Mouse (Mus musculus): ENCODE results near the gene Fxyd3. TPM values are rescaled to one million over a fixed set of nuclear protein-coding genes. Genes with fewer than 3 reads are reported as not detected.

Fxyd3 gene
- polyA plus RNA-seq, 1 experiment = 0.01 TPM

GRCm38 (mm10) chr7:31059108-31059507, 17.4 kb downstream of the Fxyd3 start, which contains the start of gene Lgi4:
TSS of gene Lgi4 (plus strand) at chr7:31059342.
- TF ChIP-seq MYOD1 (IDR thresholded peaks at IDR 0.05; ENCODE audit: control insufficient read depth in 1 of 3, insufficient read length in 2 of 3, low read depth in 2 of 3) = peak in 1 of 3 experiments; percentile 44
- TF ChIP-seq TCF12 (IDR thresholded peaks at IDR 0.05; ENCODE audit: insufficient read depth, poor library complexity, severe bottlenecking) = no peak
- H3K4me3 ChIP-seq = no peak within 1 kb of the TSS
- no peak within 1 kb of the TSS for H3ac ChIP-seq (ENCODE audit: control insufficient read depth, insufficient read length)
- H3K27me3 ChIP-seq (ENCODE audit: control insufficient read depth, insufficient read depth, insufficient read length) = no peaks in the 10 kb centered on the region
- no peaks in the 10 kb centered on the region for H3K79me2 ChIP-seq (ENCODE audit: control insufficient read depth, insufficient read depth)
- H3K36me3 ChIP-seq (ENCODE audit: control insufficient read depth, insufficient read depth) = no peaks in the 10 kb centered on the region
- H3K4me2 ChIP-seq (ENCODE audit: low read depth) = no peak within 1 kb of the TSS

DNA sequence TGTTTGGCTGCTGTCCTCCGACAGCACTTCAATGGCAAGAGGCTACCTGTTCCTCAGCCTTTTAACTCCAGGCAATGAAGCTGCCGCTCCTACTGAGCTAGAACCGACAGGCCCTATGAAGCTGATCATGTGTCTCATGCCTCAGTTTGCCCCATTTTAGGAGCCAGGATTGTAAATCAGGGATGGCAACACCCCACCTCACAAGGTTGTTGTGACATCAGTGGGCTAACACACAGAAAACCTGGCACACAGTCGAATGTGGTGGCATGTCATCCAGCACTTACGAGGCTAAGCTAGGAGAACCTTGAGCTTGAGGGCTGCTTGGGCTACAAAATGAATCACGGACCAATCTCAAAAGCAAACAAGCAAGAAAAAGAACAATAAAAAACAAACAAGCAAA, 18.3 kb downstream of the Fxyd3 start:
- H3K27me3 ChIP-seq (ENCODE audit: control insufficient read depth, insufficient read depth, insufficient read length) = no peaks in the 10 kb centered on the region
- TF ChIP-seq CEBPB (IDR thresholded peaks at IDR 0.05; ENCODE audit: insufficient read depth, poor library complexity, severe bottlenecking) (no peak), TCF12 (IDR thresholded peaks at IDR 0.05; ENCODE audit: insufficient read depth, poor library complexity, severe bottlenecking) (no peak), MYOD1 (IDR thresholded peaks at IDR 0.05; ENCODE audit: control insufficient read depth in 1 of 3, insufficient read length in 2 of 3, low read depth in 2 of 3) (no peak), MYOG (IDR thresholded peaks at IDR 0.05; ENCODE audit: control insufficient read depth in 1 of 3, insufficient read depth in 1 of 3, insufficient read length in 2 of 3, low read depth in 2 of 3) (no peak), TCF3 (IDR thresholded peaks at IDR 0.05; ENCODE audit: insufficient read length, low read depth) (no peak), MAX (IDR thresholded peaks at IDR 0.05; ENCODE audit: low read depth) (no peak), SRF (IDR thresholded peaks at IDR 0.05; ENCODE audit: control insufficient read depth, insufficient read length, low read depth) (no peak), USF1 (IDR thresholded peaks at IDR 0.05; ENCODE audit: low read depth) (no peak), POLR2AphosphoS2 (IDR thresholded peaks at IDR 0.05; ENCODE audit: insufficient read length, low read depth) (no peak), E2F4 (IDR thresholded peaks at IDR 0.05; ENCODE audit: insufficient read depth) (no peak), REST (IDR thresholded peaks at IDR 0.05; ENCODE audit: insufficient read depth, insufficient read length) (no peak), POLR2A (IDR thresholded peaks at IDR 0.05; ENCODE audit: insufficient read length, low read depth) (no peak)

GRCm38 (mm10) chr7:31057730-31058129, 18.8 kb downstream of the Fxyd3 start:
- H3K4me2 ChIP-seq (ENCODE audit: low read depth) = no peak overlapping the region
- H3K27me3 ChIP-seq (ENCODE audit: control insufficient read depth, insufficient read depth, insufficient read length) = no peaks in the 10 kb centered on the region
- no peak overlapping the region for H3ac ChIP-seq (ENCODE audit: control insufficient read depth, insufficient read length)
- H3K4me3 ChIP-seq = no peak overlapping the region
- no peaks in the 10 kb centered on the region for H3K79me2 ChIP-seq (ENCODE audit: control insufficient read depth, insufficient read depth)
- no peaks in the 10 kb centered on the region for H3K36me3 ChIP-seq (ENCODE audit: control insufficient read depth, insufficient read depth)
- TF ChIP-seq E2F4 (IDR thresholded peaks at IDR 0.05; ENCODE audit: insufficient read depth) (no peak), SRF (IDR thresholded peaks at IDR 0.05; ENCODE audit: control insufficient read depth, insufficient read length, low read depth) (no peak), MYOD1 (IDR thresholded peaks at IDR 0.05; ENCODE audit: control insufficient read depth in 1 of 3, insufficient read length in 2 of 3, low read depth in 2 of 3) (no peak), MAX (IDR thresholded peaks at IDR 0.05; ENCODE audit: low read depth) (no peak), REST (IDR thresholded peaks at IDR 0.05; ENCODE audit: insufficient read depth, insufficient read length) (no peak), POLR2AphosphoS2 (IDR thresholded peaks at IDR 0.05; ENCODE audit: insufficient read length, low read depth) (no peak), POLR2A (IDR thresholded peaks at IDR 0.05; ENCODE audit: insufficient read length, low read depth) (no peak), MYOG (IDR thresholded peaks at IDR 0.05; ENCODE audit: control insufficient read depth in 1 of 3, insufficient read depth in 1 of 3, insufficient read length in 2 of 3, low read depth in 2 of 3) (no peak), USF1 (IDR thresholded peaks at IDR 0.05; ENCODE audit: low read depth) (no peak), CEBPB (IDR thresholded peaks at IDR 0.05; ENCODE audit: insufficient read depth, poor library complexity, severe bottlenecking) (no peak)

More for the DNA sequence above, 18.3 kb downstream of the Fxyd3 start:
- H3K4me3 ChIP-seq = no peak overlapping the region
- H3K4me2 ChIP-seq (ENCODE audit: low read depth) = no peak overlapping the region
- no peaks in the 10 kb centered on the region for H3K79me2 ChIP-seq (ENCODE audit: control insufficient read depth, insufficient read depth)
- no peak overlapping the region for H3ac ChIP-seq (ENCODE audit: control insufficient read depth, insufficient read length)
- H3K36me3 ChIP-seq (ENCODE audit: control insufficient read depth, insufficient read depth) = no peaks in the 10 kb centered on the region

- no peaks in the 10 kb centered on the region for H3K36me3 ChIP-seq (ENCODE audit: control insufficient read depth, insufficient read depth)
- no peak within 1 kb of the TSS for H3K4me3 ChIP-seq
- H3K4me2 ChIP-seq (ENCODE audit: low read depth) = no peak within 1 kb of the TSS
- H3K27me3 ChIP-seq (ENCODE audit: control insufficient read depth, insufficient read depth, insufficient read length) = no peaks in the 10 kb centered on the region
- no peak within 1 kb of the TSS for H3ac ChIP-seq (ENCODE audit: control insufficient read depth, insufficient read length)
- no peaks in the 10 kb centered on the region for H3K79me2 ChIP-seq (ENCODE audit: control insufficient read depth, insufficient read depth)
- TF ChIP-seq POLR2A (IDR thresholded peaks at IDR 0.05; ENCODE audit: insufficient read length, low read depth) (no peak), E2F4 (IDR thresholded peaks at IDR 0.05; ENCODE audit: insufficient read depth) (no peak), SRF (IDR thresholded peaks at IDR 0.05; ENCODE audit: control insufficient read depth, insufficient read length, low read depth) (no peak), CEBPB (IDR thresholded peaks at IDR 0.05; ENCODE audit: insufficient read depth, poor library complexity, severe bottlenecking) (no peak), MAX (IDR thresholded peaks at IDR 0.05; ENCODE audit: low read depth) (no peak), REST (IDR thresholded peaks at IDR 0.05; ENCODE audit: insufficient read depth, insufficient read length) (no peak), USF1 (IDR thresholded peaks at IDR 0.05; ENCODE audit: low read depth) (no peak), POLR2AphosphoS2 (IDR thresholded peaks at IDR 0.05; ENCODE audit: insufficient read length, low read depth) (no peak), TCF3 (IDR thresholded peaks at IDR 0.05; ENCODE audit: insufficient read length, low read depth) (no peak), MYOG (IDR thresholded peaks at IDR 0.05; ENCODE audit: control insufficient read depth in 1 of 3, insufficient read depth in 1 of 3, insufficient read length in 2 of 3, low read depth in 2 of 3) (no peak), TCF12 (IDR thresholded peaks at IDR 0.05; ENCODE audit: insufficient read depth, poor library complexity, severe bottlenecking) (no peak), MYOD1 (IDR thresholded peaks at IDR 0.05; ENCODE audit: control insufficient read depth in 1 of 3, insufficient read length in 2 of 3, low read depth in 2 of 3) (no peak)
Observed at GRCm38 (mm10) chr7:31057071-31057470, 19.4 kb downstream of the Fxyd3 start, which contains the start of gene Fxyd1. TSS of gene Fxyd1 (minus strand) at chr7:31057199.

- peaks cover 3% of the 10 kb centered on the region for H3K27me3 ChIP-seq (ENCODE audit: control insufficient read depth, insufficient read depth, insufficient read length)
- H3K36me3 ChIP-seq (ENCODE audit: control insufficient read depth, insufficient read depth) = no peaks in the 10 kb centered on the region
- H3ac ChIP-seq (ENCODE audit: control insufficient read depth, insufficient read length) = no peak overlapping the region
- H3K4me2 ChIP-seq (ENCODE audit: low read depth) = no peak overlapping the region
- TF ChIP-seq TCF3 (IDR thresholded peaks at IDR 0.05; ENCODE audit: insufficient read length, low read depth) (no peak), SRF (IDR thresholded peaks at IDR 0.05; ENCODE audit: control insufficient read depth, insufficient read length, low read depth) (no peak), MAX (IDR thresholded peaks at IDR 0.05; ENCODE audit: low read depth) (no peak), TCF12 (IDR thresholded peaks at IDR 0.05; ENCODE audit: insufficient read depth, poor library complexity, severe bottlenecking) (no peak)
- no peaks in the 10 kb centered on the region for H3K79me2 ChIP-seq (ENCODE audit: control insufficient read depth, insufficient read depth)
- no peak overlapping the region for H3K4me3 ChIP-seq
Observed at GRCm38 (mm10) chr7:31056448-31056847, 20.1 kb downstream of the Fxyd3 start.
